Mouse (Mus musculus): ENCODE results near the gene Ptprcap.

Ptprcap gene

DNA sequence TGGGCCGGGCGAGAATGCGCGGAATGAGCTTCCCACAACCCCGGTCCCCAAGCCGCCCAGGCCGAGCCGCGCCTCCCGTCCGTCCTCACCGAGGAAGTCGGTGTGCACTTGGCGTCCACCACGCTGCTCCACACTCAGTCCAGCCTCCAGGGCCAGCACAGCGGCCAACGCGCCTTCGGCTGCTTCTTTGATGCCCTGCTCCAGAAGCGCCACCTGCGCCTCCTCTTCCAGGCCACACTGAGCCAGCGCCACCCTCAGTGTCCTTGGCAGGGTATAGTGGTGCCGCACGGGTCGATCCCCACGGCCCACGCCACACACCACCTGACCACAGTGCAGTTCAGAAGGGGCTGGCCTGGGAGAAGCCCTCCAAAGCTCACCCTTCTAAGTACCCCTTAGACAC is 16.4 kb downstream of the Ptprcap start:
- DNase-seq: no peak

DNA sequence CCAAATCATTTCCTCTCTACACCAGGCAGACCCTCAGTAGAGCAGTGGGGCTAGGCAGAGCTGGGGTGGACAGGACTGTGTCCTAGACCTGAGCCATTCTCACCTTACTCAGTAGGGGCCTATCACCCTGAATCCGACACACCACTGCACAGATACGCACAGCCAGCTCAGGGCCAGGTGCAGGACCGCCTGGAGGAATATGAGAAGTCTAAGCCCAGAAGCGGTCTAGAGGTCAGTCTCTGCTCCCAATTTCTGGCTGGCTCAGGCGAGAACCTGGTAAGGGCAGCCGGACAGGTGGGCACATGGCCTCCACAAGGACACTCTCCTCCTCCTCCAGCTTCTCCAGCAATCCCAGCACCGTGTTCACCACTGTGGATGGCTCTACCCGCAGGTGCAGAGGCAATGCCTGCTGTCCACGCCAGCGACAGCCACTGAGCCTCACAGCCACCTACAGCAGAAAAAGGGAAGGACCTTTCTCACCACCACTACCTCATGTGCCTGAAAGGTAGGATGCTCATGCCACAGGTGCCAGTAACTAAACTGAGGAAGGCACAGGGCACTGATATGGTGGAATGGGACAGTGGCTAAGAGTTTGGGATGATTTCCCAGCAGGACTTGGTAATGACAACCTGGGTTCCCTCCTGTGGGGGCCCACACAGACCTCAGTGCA is 17.5 kb downstream of the Ptprcap start:
- DNase-seq: no peak

DNA sequence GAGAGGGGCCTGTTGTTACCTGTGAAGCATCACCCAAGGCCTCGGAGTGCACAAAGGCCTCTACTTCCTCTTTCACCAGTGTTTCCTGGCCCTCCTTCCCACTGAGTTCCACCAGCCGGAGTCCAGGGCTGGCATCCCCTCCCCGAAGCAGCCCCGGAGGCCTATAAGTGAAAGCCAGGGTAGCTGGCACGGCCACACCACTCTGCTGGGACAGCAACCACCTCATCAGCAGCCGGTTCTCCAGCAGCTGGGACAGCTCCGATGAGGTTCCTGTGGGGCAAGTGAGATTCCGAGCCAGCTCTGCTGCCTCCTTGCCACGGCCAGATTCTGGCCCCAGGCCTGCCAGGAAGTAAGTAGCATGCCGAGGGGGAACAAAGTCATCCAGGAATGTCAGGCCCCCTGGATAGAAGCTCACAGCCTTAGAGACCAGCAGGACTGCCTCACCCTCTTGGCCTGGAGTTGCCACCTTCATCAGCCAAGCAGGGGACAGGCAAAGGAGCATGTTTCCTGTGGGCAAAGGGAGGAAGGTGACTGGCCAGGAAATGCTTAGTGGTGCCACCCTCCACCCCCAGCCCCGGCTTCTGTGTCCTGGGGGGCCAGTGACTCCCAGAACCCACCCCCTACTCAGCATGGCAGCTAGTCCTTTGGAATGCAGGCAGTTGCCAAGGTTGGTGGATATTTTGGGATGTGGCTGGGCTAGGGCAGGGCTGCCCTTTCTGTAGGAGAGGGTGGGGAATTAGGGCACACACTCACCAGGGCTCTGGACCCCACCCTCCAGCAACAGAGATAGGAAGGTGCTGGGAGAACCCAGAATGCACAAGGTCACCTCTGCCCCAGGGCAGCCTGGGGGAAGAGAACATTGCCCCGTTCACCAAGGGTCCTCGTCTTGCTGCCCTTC is 18.2 kb downstream of the Ptprcap start:
- DNase-seq: no peak

DNA sequence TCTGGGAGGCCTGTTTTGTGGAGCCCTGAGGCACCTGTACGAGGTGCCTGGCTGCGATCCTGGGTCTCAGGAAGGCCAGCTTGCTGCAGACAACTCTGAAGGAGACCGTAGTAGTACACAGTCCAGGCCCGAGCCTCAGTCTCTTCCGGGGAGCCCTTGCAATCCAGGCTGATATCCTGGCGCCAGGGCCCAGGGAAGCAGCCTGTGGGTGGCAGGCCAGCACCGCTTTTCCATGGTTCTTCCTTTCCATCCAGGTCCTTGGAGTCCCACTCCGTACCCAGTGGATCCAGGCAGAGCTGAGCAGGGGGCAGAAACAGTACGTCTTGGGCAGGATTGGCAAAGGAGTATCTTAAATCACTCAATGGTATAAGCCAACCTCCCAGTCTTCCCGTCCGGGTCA is 19.5 kb downstream of the Ptprcap start:
- DNase-seq: no peak

DNA sequence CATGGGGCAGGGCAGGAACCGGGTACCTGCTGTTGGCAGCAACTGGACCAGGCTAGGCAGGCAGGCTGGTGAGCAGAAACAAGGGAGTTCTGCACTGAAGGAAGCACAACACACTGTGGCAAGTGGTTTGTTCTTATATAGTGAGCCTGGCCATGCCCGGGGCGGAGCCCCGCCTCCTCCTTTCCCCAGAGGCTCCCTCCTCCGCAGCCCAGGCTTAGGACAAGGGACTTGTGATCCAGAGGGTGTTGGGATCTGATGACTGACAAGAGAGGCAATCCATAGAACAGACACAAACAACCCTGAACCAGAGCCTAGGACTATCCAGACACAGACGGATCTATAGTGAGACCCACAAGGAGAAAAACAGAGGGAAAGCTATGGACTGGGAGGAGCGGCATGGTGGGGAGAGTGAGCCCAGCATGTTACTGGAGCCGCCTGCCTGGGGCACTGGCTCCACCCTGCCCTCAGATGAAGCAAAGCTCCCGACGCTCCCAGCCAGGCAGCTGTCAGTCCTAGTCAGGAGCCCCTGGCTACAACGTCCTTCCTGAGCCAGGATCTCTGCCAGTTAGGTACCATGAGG is 22.1 kb downstream of the Ptprcap start, which contains the start of gene Carns1:
TSS of gene Carns1 (minus strand) at position 112 of the 580 bp plus-strand sequence.
- no peak for DNase-seq

DNA sequence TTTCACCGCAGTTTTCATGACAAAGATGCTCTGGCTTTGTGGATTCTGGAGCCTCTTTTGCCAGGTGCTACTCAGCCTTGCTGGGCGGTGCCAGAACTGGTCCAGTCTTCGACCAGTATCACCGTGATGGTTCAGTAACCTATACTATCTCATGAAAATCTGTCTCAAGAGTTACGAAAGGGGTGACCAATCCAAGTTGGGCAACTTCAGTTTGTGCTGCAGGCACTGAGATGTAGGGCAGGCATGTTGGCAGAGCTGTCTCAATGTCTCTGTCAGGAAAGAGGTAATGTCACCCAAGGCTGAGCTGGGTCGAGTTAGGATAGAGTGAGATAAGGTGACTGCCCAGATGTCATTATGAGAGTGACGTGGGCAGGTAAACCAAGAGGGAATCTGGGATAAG is 27.0 kb downstream of the Ptprcap start:
- DNase-seq: no peak

DNA sequence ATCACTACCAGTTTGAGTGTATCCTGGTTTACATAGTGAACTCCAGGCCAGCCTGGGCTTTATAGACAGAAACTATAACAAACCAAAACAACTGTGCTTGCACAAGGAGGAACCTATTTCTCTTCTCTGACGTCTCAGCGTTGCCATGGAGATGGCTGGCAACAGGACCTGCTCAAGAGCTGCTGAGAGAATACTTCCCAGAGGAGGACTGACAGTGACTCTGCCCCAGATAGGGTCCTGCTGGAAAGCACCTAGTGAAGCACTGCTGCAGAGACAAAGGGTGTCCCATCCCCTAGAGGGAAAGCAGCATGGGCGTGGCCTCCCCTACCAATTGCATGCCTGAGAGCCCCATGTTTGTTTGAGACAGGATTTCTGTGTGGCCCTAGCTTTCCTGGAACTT is 28.5 kb downstream of the Ptprcap start:
- peak; percentile 54 for DNase-seq

DNA sequence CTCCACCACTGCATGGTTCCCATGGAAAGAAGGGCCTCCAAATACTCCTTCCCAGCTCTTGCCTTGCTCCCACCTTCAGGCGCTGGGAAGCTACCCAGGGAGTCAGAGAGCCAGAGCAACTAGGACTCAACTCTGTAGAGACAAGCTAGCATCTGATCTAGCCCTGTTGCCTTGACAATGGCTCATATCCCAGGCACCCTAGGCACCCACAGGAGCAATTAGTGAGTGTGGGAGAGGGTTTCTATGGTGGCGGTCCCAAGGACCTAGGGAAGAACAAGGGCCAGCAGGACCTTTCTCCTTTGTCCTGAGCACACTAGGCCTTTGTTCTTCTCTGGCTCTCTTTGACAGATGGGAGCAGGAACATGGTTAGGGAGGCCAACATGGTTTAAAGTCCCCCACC is 30.3 kb downstream of the Ptprcap start:
- no peak for DNase-seq

DNA sequence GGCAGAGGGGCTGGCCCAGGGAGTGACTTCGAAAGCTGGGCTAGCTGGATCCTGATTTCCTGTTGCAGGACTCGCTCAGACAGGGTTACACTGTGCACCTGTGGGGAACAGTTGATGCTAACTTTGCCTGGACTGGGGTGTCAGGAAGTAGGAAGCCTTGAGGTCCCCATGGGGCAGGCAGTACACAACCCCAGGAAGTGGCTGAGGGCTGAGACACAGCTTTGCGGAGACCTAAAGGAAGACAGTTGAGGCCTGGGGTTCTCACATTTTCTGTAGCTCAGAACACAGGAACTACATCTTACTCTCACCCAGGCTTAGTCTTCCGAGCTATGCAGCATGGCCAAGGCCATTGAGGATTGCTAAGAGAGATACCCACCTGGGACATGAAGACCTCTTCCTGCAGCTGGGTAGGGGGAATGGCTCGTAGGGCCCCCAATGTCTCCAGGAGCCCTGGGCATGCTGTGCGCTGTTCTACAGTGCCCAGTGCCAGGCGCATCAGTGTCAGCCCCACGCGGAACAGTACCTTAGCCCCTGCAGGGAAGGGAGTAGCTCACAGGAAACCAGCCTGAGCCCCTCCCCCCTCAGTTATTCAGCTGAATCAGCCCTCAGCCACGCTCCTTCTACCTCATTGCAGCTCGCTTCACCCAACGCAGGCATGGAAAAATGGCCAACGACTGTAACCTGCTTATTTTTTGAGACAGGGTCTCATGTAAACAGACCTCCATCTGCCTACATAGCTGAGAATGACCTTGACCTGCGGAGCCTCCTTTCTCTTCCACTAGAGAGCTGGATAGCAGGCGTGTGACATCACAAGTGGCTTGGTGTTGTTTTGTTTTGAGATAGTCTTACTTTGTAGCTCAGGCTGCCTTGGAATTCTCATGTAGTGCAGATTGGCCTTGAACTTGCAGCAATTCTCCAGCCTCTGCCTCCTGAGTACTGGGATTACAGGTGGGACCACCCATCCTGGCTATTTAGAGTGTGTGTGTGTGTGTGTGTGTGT is 31.9 kb downstream of the Ptprcap start:
- DNase-seq: no peak

DNA sequence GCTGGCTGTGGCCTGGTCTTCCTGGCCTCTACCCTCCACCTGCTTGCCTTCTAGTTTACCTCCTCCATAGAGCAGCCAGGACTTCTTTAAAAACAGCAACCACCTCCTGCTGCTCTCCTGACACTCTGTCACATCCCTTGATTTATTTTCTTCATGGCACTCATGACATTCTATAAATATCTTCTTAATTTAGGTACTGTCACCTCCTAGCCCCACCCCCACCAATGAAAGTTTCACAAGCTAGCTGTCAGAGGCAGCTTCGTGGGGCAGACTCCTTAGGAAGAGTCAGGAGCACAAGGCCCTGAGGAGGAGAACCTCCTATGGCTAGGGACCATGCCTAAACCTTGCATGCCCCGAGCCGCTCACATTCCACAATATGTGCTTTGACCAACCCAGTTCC is 33.9 kb downstream of the Ptprcap start:
- no peak for DNase-seq

DNA sequence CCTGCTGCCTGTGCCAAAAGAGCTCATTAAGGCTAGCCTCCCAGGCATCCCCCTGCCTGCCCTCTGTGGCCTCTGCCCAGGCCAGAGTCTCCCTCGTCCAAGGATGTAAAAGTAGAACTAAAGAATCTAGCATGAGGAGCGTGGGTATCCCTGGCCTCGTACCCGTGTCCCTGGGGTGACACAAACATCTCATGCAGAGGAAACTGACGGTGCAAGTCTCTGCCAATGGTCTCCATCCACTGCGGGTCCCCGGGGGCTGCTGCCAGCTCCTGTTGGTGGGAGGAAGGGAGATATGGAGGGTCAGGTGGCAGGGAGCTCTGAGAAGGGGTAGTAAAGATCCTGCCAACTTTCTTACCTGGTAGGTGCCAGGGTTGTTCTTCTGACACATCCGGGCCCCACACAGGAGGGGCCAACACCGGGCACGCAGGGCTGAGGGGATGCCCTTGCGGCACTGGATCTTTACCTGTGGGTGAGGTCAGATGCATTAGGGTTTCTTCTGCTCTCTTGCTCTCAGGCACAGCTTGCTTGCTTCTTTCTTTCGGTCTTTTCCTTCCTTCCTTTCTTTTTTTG is 35.7 kb downstream of the Ptprcap start:
- no peak for DNase-seq

DNA sequence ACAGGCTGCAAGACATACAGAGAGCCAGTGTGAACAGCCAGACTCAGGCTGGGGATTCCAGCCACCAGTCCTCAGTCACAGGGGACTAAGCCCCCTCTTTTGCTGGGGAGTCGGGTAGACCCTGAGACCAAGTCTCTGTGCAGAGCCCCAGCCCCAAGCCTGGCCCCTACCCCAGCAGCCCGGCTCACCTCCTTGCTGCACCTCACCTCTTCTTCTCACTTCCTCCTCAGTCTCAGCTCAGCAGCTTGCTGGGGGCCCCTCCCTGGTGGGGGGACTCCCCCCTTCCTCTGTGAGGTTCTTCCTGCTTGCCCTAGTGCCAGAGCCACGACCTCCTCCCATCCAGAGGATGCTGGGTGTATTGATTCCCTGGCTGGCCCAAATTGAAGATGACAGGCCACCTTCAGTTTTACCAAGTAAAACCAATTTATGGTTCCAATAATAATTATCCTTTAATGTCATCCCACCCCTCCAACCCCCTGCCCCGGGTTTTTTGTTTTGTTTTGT is 37.5 kb downstream of the Ptprcap start, which contains the start of gene Tbc1d10c:
TSS of gene Tbc1d10c (minus strand) at position 454 of the 504 bp plus-strand sequence.
- DNase-seq: peak; percentile 40

DNA sequence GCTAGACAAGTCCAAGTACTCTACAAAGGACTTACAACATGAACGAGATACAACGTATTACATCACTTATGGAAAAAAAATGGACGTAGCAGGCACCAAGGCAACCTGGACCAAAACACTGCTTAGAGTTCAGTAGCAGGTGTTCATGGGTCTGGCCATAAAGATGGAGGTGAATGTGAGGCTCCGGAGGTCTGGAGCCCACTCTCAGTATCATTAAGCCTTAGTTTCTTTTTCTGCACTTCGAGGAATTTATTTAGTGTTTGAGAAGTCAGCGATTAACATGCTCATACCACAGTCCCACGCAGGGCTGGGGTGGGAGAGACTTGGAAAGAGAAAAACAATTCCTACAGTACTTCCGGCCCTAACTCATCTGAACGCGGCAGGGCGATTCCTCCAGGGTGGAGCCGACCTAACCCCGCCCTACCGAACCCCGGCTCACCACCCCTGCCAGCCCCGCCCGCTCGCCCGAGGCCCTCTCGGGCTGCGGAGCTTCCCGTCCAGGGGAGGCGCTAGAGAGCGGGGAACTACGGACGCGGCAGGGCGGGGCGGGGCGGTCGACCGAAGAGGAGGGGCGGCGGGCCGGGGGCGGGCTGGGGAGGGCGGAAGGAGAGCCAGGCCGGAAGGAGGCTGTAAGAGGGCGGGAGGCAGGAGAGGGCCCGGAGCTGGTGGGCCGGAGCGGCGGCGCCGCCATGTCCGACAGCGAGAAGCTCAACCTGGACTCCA is 38.3 kb downstream of the Ptprcap start, which contains the start of gene Ppp1ca:
TSS of gene Ppp1ca (plus strand) at position 538 of the 723 bp plus-strand sequence.
- peak; percentile 97 for DNase-seq

DNA sequence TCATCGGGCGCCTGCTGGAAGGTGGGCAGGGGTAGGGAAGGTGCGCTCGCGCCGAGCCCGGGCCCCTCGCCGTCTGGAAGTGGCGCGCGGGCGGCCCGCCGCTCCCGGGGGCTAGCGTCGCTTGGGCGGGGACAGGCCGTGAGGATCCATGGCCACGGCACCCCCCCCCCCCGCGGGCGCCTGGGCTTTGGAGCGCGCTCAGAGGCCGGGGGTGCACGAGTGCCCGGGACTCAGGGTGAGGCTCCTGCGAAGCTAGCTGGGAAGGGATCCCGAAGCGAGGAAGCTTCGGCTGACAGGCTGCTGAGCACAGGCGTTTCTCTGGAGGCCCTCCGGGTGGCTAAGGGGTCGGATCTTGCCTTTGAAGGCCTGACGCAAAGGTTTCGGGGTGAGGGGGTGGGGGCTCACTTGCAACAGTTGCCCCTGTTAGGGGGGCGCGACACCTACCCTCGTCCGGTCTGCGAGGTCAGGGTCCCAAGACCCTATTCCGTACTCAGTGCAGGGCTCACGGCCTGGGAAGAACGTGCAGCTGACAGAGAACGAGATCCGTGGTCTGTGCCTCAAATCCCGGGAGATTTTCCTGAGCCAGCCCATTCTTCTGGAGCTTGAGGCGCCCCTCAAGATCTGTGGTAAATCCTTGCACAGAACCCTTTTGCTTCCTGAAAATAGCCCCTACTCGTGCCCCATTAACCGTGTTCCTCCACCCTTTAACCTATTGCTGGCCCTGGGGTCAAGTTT is 39.0 kb downstream of the Ptprcap start:
- DNase-seq: no peak

DNA sequence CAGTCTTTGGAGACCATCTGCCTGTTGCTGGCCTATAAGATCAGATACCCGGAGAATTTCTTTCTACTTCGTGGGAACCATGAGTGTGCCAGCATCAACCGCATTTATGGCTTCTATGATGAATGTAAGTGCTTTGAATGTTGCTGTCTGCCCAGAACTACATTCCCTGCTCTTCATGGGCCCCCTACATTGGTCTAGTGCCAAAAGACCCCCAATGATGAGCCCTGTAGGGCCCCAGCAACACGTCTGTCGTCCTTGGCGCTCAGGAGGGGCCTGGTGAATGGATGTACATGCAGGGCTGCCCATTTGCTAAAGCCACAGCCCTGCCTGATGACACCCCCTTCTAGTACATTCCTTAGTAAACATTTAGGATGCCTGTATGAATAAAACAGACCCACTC is 39.7 kb downstream of the Ptprcap start:
- DNase-seq: no peak

DNA sequence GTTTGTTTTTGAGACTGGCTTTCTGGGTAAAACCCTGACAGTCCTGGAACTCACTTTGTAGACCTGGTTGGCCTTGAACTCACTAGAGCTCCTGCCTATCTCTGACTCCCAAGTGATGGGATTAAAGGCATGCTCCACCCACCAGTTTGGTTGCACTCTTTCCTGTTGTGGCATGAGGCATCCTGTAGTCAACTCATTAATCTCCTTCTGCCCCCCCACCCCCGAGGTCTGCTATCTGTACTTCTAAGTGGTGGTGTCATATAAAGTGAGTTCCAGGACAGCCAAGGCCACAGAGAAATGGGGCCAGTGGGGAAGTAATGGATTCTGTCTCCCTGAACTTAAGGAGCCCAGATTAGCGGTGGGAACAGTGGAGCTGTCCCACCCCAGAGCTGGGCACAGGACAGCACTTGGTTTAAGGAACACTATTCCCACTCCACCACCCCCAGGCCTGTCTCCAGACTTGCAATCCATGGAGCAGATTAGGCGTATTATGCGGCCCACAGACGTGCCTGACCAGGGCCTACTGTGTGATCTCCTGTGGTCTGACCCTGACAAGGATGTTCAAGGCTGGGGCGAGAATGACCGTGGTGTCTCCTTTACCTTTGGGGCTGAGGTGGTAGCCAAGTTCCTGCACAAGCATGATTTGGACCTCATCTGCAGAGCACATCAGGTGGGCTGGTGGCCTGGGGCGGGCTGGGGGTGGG is 40.8 kb downstream of the Ptprcap start:
- no peak for DNase-seq

DNA sequence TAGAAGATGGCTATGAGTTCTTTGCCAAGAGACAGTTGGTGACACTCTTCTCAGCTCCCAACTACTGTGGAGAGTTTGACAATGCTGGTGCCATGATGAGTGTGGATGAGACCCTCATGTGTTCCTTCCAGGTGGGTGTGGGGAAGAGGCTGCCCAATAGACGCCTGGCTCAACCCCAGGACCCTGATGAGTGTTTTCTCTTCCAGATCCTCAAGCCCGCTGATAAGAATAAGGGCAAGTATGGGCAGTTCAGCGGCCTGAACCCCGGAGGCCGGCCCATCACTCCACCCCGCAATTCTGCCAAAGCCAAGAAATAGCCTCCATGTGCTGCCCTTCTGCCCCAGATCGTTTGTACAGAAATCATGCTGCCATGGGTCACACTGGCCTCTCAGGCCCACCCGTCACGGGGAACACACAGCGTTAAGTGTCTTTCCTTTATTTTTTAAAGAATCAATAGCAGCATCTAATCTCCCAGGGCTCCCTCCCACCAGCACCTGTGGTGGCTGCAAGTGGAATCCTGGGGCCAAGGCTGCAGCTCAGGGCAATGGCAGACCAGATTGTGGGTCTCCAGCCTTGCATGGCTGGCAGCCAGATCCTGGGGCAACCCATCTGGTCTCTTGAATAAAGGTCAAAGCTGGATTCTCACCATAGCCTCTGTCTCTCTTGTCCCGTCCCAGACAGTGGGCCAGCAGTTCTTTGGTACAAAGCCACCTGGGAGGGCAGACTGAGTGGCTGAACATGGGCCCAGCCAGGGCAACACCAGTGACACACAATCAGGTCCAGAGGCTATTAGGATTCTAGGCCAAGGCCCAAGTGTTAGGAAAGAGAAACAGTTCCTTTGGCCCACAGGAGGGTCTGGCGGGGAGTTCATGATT is 41.6 kb downstream of the Ptprcap start:
- DNase-seq: no peak

DNA sequence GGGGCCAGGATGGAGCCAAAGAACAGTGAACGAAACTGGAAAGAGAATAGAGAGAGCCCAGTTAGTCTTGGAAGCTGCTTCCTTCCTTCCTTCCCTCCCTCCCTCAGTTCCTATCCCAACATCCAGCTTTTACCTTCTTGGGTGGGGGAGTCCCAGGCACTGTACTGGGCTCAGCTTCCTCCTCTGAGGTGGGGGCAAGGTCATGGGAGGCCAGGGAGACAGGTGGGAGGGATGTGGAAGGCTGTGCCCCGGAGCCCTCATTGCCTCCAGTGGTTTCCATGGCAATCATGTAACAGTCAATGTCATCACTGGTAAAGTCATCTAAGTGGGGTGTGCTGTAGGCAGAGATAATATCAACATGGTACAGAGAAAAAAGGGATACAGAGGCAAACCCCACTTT is 42.6 kb downstream of the Ptprcap start:
- no peak for DNase-seq

DNA sequence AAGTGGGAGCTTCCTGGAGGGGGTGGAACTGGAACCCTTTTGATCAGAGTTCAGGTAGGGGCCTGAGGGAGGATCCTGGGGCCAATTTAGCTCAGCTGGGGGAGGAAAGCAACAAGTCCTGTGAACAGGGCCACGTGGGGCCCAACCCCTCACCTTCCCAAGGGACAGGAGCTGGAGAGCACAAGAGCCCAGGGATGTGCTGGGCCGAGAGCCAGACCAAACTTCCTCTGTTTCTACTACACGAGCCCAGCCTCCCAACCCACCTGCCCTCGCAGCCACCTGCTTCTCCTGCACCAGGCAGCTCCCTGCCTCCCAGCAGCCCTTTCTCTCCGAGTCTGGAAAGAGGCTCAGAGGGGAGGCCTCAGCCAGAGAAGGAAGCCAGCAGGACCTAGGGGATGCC is 43.1 kb downstream of the Ptprcap start:
- no peak for DNase-seq

Measured in kidney, postnatal 14 days (tissue).